Mouse (Mus musculus): Measurements from ENCODE around the gene Ccdc12.
"Not testable (repeated sequence)": the region's sequence is repeated elsewhere in the genome, so short reads cannot be mapped to it uniquely, and the experiment has no call there.

The Ccdc12 gene

DNA sequence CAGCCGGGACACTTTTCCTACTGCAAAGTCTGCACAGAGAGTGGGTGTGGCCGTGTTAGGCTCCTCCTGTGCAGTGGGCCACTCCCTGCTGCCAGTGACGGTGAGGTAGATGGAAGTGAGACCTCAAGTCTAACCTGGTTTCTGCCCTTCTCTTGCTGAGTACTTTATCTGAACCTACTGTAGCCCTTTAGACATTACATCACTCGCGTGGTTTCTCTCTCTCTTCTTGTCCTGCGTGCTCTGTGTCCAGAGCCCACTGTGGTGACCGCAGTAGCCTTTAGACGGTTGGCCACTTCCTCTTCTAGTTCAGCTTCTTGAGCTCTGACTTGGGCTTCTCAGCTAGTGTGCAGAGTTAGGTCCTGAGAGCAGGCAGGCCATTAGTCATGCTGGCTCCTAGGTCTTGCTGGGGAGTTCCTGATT lies 20.2 kb downstream of the Ccdc12 start:
- DNase-seq: peak in 1 of 2 experiments; percentile 30

DNA sequence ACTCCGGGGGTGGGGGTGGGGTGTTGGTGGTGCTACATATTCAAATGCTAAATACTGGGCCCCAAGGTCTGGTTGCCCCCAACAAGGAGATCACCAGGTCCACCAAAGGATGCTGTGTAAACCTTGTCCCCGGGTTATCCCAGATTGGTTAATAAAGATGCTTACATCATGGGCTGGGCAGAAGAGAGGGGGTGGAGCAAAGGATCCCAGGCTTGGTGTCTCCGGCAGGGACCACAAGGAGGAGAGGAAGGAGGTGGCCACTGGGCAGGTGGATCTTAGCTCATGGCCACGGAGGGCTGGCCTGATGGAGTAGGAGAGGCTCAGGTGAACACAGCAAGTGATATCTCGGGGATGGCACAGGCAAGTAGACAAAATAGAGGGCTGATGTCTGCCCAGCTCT lies 22.6 kb downstream of the Ccdc12 start:
- DNase-seq: no peak

GRCm38 (mm10) chr9:110680736-110681507 lies 24.6 kb downstream of the Ccdc12 start:
- no peak for DNase-seq

- DNase-seq: no peak
These were observed 25.5 kb downstream of the Ccdc12 start for GRCm38 (mm10) chr9:110681817-110682216.

- DNase-seq: peak; percentile 31 to 56
These were observed 26.0 kb downstream of the Ccdc12 start for GRCm38 (mm10) chr9:110682255-110682654.

DNA sequence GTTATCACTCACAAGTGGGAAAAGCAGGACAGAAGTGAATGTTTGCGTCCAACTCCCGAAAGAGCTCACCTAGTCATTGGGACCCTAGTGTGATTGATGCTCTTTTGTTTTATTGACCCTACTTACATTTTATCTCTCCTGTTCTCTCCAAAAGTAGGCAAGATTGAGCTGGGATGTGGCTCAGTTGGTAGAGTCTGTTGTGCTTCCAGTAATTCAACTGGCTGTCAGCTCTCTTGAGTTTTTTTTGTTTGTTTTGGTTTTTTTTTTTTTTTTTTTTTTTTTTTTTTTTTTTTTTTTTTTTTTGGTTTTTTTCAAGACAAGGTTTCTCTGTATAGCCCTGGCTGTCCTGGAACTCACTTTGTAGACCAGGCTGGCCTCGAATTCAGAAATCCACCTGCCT lies 26.4 kb downstream of the Ccdc12 start:
- not testable (repeated sequence) for DNase-seq

DNA sequence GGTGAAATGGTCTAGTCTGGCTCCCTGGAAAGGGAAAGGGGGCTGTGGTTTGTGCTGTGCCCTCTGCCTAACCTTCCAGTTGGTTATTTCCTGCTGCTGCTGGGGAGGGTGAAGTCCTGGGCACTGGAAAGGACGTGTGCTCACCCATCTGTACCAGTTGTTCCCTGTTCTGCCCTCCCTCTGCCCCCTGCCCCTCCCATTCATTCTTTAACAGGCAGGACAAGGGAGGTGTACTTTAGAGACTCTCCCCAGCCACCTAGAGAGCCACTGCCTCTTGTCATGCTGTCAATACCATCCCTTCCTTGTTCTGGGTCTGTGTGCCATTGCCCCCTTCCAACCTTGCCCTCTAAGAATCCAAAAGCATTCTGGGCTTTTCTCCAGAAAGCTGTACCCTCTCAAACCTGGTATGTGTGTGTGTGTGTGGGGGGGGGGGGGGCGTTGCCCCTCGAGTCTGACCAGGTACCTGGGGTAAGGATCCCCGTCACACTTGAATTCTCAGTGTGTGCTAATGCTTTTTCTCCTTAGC lies 27.3 kb downstream of the Ccdc12 start:
- DNase-seq: peak; percentile 60 to 78

DNA sequence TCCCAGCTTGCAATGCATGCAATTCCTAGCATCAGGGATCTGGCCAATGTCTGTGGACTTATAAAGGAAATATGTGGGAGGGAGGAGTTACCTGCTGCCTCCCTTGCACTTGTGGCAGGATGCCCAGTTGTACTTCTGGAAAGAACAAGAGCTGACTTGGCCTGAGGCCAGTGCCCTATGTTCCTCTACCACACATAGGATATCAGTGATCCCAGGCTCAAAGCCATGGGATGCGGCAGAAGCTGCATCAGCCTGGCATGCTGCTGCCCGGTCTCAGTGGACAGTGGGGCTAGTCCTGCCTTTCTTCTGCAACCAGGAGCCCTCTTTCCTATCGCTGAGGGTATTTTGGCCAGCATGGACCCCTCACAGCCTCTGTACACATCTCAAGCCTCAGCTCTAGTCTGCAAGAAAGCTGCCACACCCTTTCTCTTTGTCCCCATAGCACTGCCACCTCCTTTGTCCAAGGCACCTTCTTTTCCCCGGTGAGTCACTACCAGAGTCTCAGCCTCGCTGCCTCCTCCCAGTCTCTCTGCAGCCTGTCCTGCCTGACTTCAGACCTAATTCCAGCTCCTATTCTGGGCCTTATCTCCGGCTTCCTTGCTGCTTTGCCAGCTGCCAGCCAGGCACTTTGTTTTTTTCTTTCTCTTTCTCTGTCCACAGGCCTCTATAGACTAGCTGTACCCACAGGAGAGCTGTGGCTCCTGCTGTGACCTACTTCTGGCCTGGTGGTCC lies 28.0 kb downstream of the Ccdc12 start:
- peak; percentile 88 to 94 for DNase-seq

DNA sequence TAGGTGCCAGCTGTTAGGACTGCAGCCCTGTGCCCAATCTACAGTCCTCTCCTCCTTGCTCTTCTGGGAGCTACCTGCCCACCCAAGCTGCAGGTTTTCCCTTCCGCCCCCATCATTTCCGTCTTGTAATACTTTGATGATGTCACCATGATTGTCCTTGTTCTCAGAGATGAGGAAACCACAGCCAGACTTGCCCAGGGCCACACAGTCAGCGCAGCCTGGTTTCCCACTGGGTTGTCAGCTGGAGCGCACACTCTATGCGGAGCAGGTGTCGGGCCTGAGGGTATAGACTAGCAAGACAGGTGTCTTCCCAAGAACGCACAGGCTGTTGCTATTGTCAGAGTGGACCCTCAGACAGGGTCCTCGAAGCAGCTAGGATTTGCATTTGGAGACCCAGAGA lies 28.9 kb downstream of the Ccdc12 start:
- DNase-seq: no peak

GRCm38 (mm10) chr9:110685591-110685990 lies 29.3 kb downstream of the Ccdc12 start:
- no peak for DNase-seq

- DNase-seq: no peak
These were observed 30.2 kb downstream of the Ccdc12 start for GRCm38 (mm10) chr9:110686472-110686871.

DNA sequence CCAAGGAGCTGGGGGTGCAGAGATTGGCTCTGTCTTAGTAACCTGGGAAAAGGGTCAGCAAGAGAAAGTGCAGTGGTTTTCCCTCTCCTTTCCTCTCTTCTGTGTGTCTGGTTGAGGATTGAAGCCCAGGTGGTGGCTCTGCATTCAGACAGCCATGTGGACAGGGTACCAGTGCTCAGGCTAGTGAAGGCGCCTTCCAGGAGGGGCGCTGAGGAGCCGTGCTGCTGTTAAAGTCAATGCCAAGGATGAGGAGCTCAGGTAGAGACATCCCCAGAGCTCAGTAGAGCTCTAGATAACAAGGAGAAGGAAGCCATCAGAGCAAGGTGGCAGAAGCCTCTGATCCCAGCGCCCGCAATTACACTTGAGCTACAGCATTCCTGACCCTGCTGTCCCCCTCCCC lies 30.8 kb downstream of the Ccdc12 start:
- DNase-seq: peak; percentile 32 to 47

GRCm38 (mm10) chr9:110687846-110688245 lies 31.5 kb downstream of the Ccdc12 start:
- no peak for DNase-seq

DNA sequence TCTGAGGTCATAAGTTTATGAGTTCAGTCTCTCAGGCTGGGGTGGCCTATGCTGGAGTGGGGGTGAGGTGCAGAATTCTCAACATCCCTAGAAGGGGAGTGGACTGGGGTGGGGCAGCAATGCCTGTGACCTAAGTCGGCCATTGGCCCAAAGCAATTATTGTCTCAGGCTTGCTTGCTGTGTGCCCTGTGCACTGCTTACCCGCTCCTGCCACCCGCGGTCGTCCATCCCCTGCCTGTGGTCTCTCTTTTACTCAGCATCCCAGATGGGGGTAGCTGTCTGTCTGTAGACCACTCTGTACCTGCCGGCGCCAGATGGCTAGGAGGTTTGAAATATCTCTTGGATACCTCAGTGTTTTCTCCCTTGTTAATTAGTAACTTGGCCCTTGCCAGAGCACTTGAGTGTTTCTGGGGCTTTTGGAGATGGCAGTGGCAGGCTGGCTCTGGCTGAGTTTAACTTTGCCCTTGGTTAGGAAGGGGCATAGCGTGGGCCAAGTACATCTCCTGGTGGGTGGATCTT lies 33.0 kb downstream of the Ccdc12 start:
- DNase-seq: peak; percentile 43 to 67

DNA sequence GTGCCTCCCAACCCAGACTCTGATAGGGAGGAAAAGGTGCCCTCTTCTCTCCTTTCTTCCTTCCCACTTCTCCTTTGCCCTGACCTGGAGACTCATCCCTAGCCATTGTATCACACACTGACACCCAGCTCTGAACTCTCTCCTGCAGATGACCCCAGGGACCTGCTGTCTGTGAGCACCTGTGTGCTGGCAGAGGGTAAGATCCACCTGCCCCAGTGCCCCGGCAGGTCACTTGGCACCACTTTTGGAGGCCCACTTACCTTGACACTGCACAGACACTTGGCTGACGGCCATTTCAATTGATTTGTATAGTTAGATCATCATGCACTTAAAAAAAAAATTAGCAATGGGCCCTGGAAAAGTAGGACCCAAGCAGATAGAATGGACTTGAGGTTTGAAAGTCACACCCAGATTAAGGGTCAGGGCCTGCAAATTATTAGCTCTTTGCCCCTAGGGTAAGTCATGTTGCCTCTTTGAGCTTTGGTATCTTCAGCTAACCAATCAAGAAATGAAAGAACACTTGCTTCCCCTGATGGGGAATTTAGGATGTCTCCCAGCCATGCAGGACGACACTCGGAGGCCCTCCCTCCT lies 39.0 kb downstream of the Ccdc12 start:
- no peak for DNase-seq

DNA sequence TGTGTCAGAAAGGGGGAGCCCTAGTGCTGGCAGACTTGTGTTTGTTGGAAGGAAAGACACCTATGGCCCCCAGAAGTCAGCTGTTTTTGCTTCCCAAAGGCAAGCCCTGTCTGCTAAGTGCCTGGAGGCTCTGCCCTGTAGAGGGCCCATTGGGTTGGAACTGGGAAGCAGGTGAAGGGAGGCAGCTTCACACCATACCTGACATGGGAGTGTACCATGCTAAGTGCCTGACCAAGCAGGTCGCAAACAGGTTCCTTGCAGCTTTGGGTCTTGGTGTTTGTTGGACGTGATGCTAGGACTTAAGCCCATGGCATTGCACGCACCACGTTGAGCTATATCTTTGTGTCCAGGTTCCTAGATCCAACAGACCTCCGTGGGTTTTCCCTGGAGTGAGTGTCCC lies 40.1 kb downstream of the Ccdc12 start:
- no peak for DNase-seq

GRCm38 (mm10) chr9:110697465-110697864 lies 41.2 kb downstream of the Ccdc12 start:
- DNase-seq: peak in 1 of 2 experiments; percentile 55

- DNase-seq: no peak
These were observed 43.3 kb downstream of the Ccdc12 start for GRCm38 (mm10) chr9:110699574-110699973.

DNA sequence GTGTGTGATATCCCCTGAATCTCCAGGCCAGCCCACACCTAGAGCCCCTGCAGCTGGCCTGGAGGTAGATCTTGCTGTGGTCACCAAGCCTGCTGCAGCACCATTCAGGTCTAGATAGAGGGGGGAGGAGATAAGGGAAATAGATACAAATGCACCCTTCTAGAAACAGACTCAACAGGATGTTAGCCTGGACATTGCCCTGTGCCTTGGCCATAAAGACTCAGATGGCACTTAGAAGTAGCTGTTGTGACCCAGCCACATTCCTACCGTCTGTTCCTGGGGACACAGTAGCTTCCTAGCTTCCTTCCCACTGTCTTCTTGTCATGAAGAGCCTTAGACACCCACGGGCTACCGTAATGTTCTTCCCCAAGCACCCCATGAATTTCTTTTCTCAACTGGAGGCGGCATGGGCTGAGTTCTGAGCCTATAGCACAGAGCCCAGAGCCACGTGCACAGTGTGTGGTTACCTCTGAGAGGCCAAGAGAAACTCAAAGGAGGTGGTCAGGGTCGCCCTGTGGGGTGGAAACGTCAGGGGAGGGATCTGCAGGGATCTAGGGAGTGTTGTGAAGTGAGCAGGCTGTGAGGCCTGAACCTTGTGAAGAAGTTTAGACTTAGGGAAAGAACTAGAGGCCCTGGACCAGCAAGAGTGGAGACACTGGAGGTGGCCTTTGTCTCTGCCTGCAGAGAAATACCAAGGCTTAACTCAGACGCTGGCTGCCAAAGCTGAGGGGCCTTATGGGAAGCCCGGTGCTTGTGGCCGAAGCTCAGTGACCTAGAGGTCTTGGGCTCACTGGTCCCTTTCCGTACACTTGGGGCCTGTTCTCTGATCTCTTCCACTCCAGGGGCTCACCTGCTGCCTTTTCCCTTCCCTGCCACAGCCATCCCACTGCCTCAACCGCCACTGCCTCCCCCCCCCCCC lies 45.1 kb downstream of the Ccdc12 start:
- no peak for DNase-seq

DNA sequence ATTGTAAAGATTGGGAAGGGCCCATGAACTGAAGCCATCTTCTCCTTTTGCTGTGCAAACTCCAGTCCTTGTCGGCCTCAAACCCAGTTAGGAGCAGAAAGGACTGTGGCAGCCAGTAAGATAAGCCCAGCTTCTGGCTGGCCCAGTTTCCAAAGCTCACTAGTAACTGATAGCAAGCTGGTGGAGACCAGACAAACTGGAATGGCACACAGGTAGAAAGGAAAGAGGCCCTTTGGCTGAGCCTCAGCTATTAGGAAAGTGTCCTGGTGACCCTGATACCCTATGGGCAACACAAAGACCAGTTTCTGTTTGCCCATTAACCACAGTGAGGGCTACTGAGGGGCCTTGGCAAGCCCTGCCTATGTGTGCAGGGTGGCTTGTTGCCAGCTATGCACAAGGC lies 46.5 kb downstream of the Ccdc12 start:
- DNase-seq: no peak

DNA sequence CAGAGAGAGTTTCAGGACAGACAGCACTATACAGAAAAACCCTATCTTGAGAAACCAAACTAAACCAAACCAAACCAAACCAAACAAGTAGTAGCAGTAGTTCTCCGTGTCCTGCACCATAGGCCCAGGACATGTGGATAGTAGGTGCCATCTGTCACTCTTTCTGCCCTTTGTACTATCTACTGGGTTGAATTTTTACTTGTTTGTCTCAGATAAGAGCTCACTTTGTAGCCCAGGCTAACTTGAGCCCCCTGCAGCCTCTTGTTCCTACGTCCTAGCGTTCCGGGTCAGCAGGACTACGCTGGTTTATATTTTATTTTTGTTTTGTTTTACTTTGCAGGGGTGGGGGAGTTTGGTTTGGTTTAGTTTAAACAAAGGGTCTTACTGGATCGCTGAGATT lies 47.6 kb downstream of the Ccdc12 start:
- DNase-seq: no peak

- DNase-seq: no peak
These were observed 50.5 kb downstream of the Ccdc12 start for GRCm38 (mm10) chr9:110706784-110707183.
